Comparison of ENCODE assay signal across 9 mouse cellular contexts in the genomic region with DNA sequence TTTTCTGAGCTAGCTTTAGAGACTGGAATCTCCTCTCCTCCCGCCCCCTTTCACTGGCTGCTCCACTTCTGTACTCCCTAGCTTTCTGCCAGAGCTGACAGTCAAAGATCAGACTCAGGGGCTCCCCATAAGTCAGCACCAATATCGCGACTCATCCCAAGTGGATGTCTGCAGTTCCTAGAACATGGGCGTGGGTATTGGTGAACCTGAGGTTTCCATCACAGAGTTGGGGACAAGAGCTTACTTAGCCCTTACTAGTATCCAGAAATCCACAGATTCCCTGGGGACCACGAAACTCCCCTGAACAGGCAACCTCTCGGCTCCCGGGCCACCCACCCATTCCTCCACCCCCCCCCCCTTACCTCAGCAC. TPM values are rescaled to one million over a fixed set of nuclear protein-coding genes. Genes with fewer than 3 reads are reported as not detected.
DNase-seq lines count a peak whose midpoint lies in the region; ATAC-seq and TF ChIP-seq lines count a peak whose summit lies in the region.
"Had no signal": no experiment of that assay in that cellular context is flagged by ENCODE, and none has a peak within 500 bp of the region (broad histone marks: within the 10 kb centered on the region; RNA-seq: fewer than 3 reads in every experiment).

No protein-coding gene starts in this region.

- H3K9me3 ChIP-seq in lung, embryonic 16.5 days (ENCODE audit: control insufficient read depth, low read length) = no peaks in the 10 kb centered on the region
- H3K9me3 ChIP-seq in limb, embryonic 14.5 days (ENCODE audit: control insufficient read depth, low read length) = no peaks in the 10 kb centered on the region
- H3K9me3 ChIP-seq: liver, embryonic 15.5 days had no signal

- DNase-seq in embryo, embryonic 10.5 days (ENCODE audit: low spot score) = peak; percentile 17
- DNase-seq in embryo, embryonic 11 days = no peak
- no peak for DNase-seq in lung, postnatal 4 days
- DNase-seq in limb, embryonic 14.5 days (ENCODE audit: low spot score) = no peak
- no peak for DNase-seq in urinary bladder, adult 2 months (ENCODE audit: low spot score)
- DNase-seq in urinary bladder, postnatal 36 days (ENCODE audit: low spot score in 2 of 2) = no peak
- DNase-seq in cerebellum, postnatal 25 days = no peak

- no peak overlapping the region for H3K9ac ChIP-seq in lung, embryonic 16.5 days (ENCODE audit: low read length)
- H3K9ac ChIP-seq in limb, embryonic 14.5 days (ENCODE audit: low read depth, low read length, severe bottlenecking) = no peak overlapping the region
- H3K9ac ChIP-seq: liver, embryonic 15.5 days had no signal

- no peaks in the 10 kb centered on the region for H3K36me3 ChIP-seq in lung, embryonic 16.5 days (ENCODE audit: control insufficient read depth, insufficient read depth, low read length)
- H3K36me3 ChIP-seq in limb, embryonic 14.5 days (ENCODE audit: control insufficient read depth, insufficient read depth, low read length) = no peaks in the 10 kb centered on the region
- H3K36me3 ChIP-seq: liver, embryonic 15.5 days had no signal

- H3K27me3 ChIP-seq in lung, embryonic 16.5 days (ENCODE audit: control insufficient read depth, insufficient read depth, low read depth, low read length) = peaks cover 32% of the 10 kb centered on the region
- H3K27me3 ChIP-seq in limb, embryonic 14.5 days (ENCODE audit: control insufficient read depth, insufficient read depth, low read length) = peaks cover 39% of the 10 kb centered on the region

- ATAC-seq in lung, embryonic 16.5 days (ENCODE audit: low read depth) = no peak
- ATAC-seq in limb, embryonic 14.5 days (ENCODE audit: low FRiP score, low read depth) = no peak

- WGBS in lung, embryonic 16.5 days = 4% methylated on average over 7 of the region's 7 CpGs
- 1% methylated on average over 7 of the region's 7 CpGs for WGBS in limb, embryonic 14.5 days

- peak overlapping the region; percentile 29; the same call in 1 of the 2 replicates for H3K4me3 ChIP-seq in lung, embryonic 16.5 days (ENCODE audit: low read length)
- H3K4me3 ChIP-seq in limb, embryonic 14.5 days (replicated peaks; ENCODE audit: low read length) = peak overlapping the region; percentile 43
- H3K4me3 ChIP-seq: liver, embryonic 15.5 days had no signal

- peak overlapping the region; percentile 52 for H3K4me2 ChIP-seq in lung, embryonic 16.5 days (ENCODE audit: low read depth, low read length)
- H3K4me2 ChIP-seq in limb, embryonic 14.5 days (replicated peaks; ENCODE audit: low read depth, low read length, severe bottlenecking) = peak overlapping the region; percentile 70
- H3K4me2 ChIP-seq: liver, embryonic 15.5 days had no signal

- no peak for TF ChIP-seq POLR2A in limb, embryonic 14.5 days (IDR thresholded peaks at IDR 0.05; ENCODE audit: borderline replicate concordance, extremely low read depth, insufficient read depth, insufficient read length)

- no peaks in the 10 kb centered on the region for H3K4me1 ChIP-seq in lung, embryonic 16.5 days (replicated peaks; ENCODE audit: control insufficient read depth, insufficient read depth, low read length)
- H3K4me1 ChIP-seq in limb, embryonic 14.5 days (ENCODE audit: control insufficient read depth, insufficient read depth, low read length) = peaks cover 3% of the 10 kb centered on the region; the same call in 1 of the 2 replicates
- H3K4me1 ChIP-seq: liver, embryonic 15.5 days had no signal

- H3K27ac ChIP-seq in lung, embryonic 16.5 days (ENCODE audit: low read length) = no peak overlapping the region
- no peak overlapping the region for H3K27ac ChIP-seq in limb, embryonic 14.5 days (replicated peaks; ENCODE audit: low read depth, low read length)
- H3K27ac ChIP-seq: liver, embryonic 15.5 days had no signal

RNA-seq across cellular contexts. Expression of a gene that starts 0.4 kb away (rescaled TPM):
- polyA plus RNA-seq in lung, embryonic 16.5 days (2015; fragmentation: Nextera tagmentation; extraction: Ambion mirVana) = 0.11 and 0.30 TPM in 2 replicates
- 2.4 and 2.9 TPM in 2 replicates for polyA plus RNA-seq in limb, embryonic 14.5 days (2012; rRNA removed)
- 3.2 and 3.5 TPM in 2 replicates for polyA plus RNA-seq in limb, embryonic 14.5 days (2014; fragmentation: Nextera tagmentation; extraction: Ambion mirVana)
- 0.32 and 0.62 TPM in 2 replicates for polyA plus RNA-seq in urinary bladder, adult 2 months (2012; rRNA removed)
- polyA plus RNA-seq: liver, embryonic 15.5 days had no signal
